Mouse (Mus musculus) ES-E14 (cell line): Measurements from ENCODE around the gene Fmc1. TPM values are rescaled to one million over a fixed set of nuclear protein-coding genes. Genes with fewer than 3 reads are reported as not detected.

Experiments used
- DNase-seq: peaks from one replicate; pipeline ENCODE4 v3.0.0-alpha.2; 2013; ENCODE audit warnings: low read depth, low spot score
- H3K27ac ChIP-seq: 2 replicates; pipeline ENCODE4 v1.5.1; 2012; ENCODE audit warnings: low read depth, mild to moderate bottlenecking, low read length, moderate library complexity, mixed read lengths; ENCODE audit not compliant: poor library complexity, insufficient read depth, severe bottlenecking
- H3K36me3 ChIP-seq: 2 replicates; pipeline ENCODE4 v1.6.1; 2012; ENCODE audit warnings: mild to moderate bottlenecking, low read length, moderate library complexity, mixed read lengths; ENCODE audit not compliant: control insufficient read depth, poor library complexity, insufficient read depth, severe bottlenecking
- H3K4me1 ChIP-seq, 2 experiments: fragments of 150-350 bp in 1 of 2; sonication (generic) in 1 of 2; 2 replicates each; pipeline ENCODE4 v1.6.1; 2012; ENCODE audit warnings: low read length in 2 of 2, mild to moderate bottlenecking in 1 of 2, mixed read lengths in 1 of 2; ENCODE audit not compliant: control insufficient read depth in 2 of 2, insufficient read depth in 2 of 2, poor library complexity in 1 of 2
- H3K4me3 ChIP-seq, 2 experiments: fragments of 150-350 bp in 1 of 2; sonication (generic) in 1 of 2; 2 replicates each; pipeline ENCODE4 v1.5.1; 2012; ENCODE audit warnings: low read length in 2 of 2, low read depth in 1 of 2, mild to moderate bottlenecking in 1 of 2, mixed read lengths in 1 of 2; ENCODE audit not compliant: insufficient read depth in 1 of 2, poor library complexity in 1 of 2, severe bottlenecking in 1 of 2
- H3K9ac ChIP-seq: 2 replicates; pipeline ENCODE4 v1.6.1; 2012; ENCODE audit warnings: low read depth, mild to moderate bottlenecking, low read length, mixed read lengths; ENCODE audit not compliant: poor library complexity, insufficient read depth, severe bottlenecking
- H3K9me3 ChIP-seq: fragments of 150-350 bp; sonication (generic); 2 replicates; pipeline ENCODE4 v1.6.1; 2012; ENCODE audit warnings: low read depth, mild to moderate bottlenecking, low read length; ENCODE audit not compliant: control insufficient read depth, insufficient read depth
- CHD2 ChIP-seq: IDR thresholded peaks from 2 replicates; pipeline ENCODE4 v1.6.1; 2014; ENCODE audit warnings: mild to moderate bottlenecking, low read depth, low read length, inconsistent platforms
- HCFC1 ChIP-seq: IDR thresholded peaks from 2 replicates; pipeline ENCODE4 v1.6.1; 2012; ENCODE audit warnings: low read length, inconsistent platforms, borderline replicate concordance; ENCODE audit not compliant: insufficient read depth
- MAFK ChIP-seq: IDR thresholded peaks from 2 replicates; pipeline ENCODE4 v1.6.1; 2014; ENCODE audit warnings: mild to moderate bottlenecking, low read depth, low read length, inconsistent platforms; ENCODE audit not compliant: insufficient read depth
- ZC3H11A ChIP-seq: IDR thresholded peaks from 2 replicates; pipeline ENCODE4 v1.6.1; 2012; ENCODE audit warnings: low read depth, mild to moderate bottlenecking, inconsistent platforms, low read length, borderline replicate concordance
- ZNF384 ChIP-seq: IDR thresholded peaks from 2 replicates; pipeline ENCODE4 v1.6.1; 2012; ENCODE audit warnings: low read depth, low read length, inconsistent platforms
- in situ Hi-C, 2 experiments: fragments of 600-800 bp; cut with MboI; formaldehyde crosslinking; loops; one replicate each; pipeline ENCODE4 v1.15.1; 2025; ENCODE audit warnings: low sequenced_read_pairs in 2 of 2, inconsistent platforms in 1 of 2; ENCODE audit not compliant: unreplicated experiment in 2 of 2
- total RNA-seq: library from RNA; depleted of rRNA; stranded (reverse); fragments of 300-350 nt; gene quantifications from 2 replicates; pipeline ENCODE4 v1.2.3, GENCODE M21; 2012; rRNA removed

The Fmc1 gene
- total RNA-seq, 1 experiment, result 48.0 TPM

DNA sequence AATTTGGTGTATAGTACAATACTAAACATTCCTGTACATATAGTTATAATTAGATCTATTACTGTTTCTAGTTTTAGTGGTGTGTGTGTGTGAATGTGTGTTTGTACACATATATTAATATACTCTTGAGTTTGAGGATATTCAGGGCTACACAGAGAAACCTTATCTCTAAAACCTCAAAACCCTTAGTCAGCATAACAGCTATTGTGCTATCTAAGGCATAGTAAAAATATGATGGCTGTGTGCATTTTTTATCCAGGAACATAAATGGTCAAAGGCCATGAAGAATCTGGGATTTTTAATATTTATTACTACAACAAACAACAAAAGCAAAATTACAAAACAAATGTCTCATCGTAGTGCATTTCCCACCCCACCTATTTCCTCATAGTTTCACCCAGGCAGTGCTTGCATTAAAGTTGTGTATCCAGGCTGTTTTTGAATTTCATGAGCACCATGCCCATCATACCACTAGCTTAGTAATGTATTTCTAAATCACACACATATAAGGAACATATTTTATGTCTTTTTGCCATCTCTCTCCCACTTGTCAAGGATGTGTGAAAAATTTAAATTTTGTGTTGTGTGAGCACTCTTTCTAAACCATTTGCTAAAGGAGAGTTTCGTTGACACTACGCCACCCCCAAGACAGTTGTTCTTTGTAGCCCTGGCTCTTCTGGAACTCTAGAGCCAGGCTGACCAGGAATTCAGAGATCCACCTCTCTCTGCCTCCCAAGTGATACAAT lies 47.0 kb downstream of the Fmc1 start:
- Histone ChIP-seq H3K4me1 (no peaks in the 10 kb centered on the region), H3K27ac (no peak overlapping the region), H3K9ac (no peak overlapping the region), H3K36me3 (peaks cover 6% of the 10 kb centered on the region), H3K4me3 (no peak overlapping the region), H3K9me3 (no peaks in the 10 kb centered on the region)
- in situ Hi-C loops, result no loop called here
- no peak for DNase-seq
- no peak for TF ChIP-seq CHD2
- peak; percentile 76 for TF ChIP-seq MAFK
- TF ChIP-seq ZC3H11A, result no peak
- TF ChIP-seq ZNF384, result no peak

DNA sequence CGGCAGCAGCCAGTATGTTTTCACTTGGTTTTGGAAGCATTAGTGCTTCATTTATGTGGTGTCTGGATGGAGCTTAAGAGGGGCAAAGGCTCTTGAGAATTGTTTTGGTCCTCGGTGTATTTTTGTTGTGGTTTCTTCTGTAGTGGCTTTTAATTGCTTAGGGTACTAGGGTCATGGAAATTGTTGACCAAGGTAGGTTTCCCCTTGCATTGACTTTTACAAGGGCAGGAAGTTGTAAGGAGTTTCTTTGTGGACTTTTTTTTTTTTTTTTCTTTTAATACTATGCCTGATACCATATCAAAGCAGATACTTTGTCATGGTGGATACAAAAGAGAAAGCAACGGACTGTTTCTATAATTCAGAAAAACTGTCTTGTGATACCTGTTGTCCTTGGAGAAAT lies 48.4 kb downstream of the Fmc1 start:
- no peak overlapping the region for H3K4me3 ChIP-seq
- no peak overlapping the region for H3K9ac ChIP-seq
- peaks cover 14% of the 10 kb centered on the region for H3K36me3 ChIP-seq
- no peaks in the 10 kb centered on the region for H3K9me3 ChIP-seq
- DNase-seq, result no peak
- in situ Hi-C loops, result no loop called here
- no peak overlapping the region for H3K27ac ChIP-seq
- H3K4me1 ChIP-seq, result no peaks in the 10 kb centered on the region
- no peak for TF ChIP-seq ZC3H11A
- TF ChIP-seq ZNF384, result no peak
- no peak for TF ChIP-seq HCFC1
- TF ChIP-seq MAFK, result no peak

Other genes with a start within 250 kb of the Fmc1 start
- gene Zc3hav1l, start 234.2 kb upstream of the Fmc1 start, total RNA-seq, result 2.6 and 3.8 TPM in 2 replicates
- 12.2 and 20.6 TPM in 2 replicates for gene Zc3hav1, start 178.9 kb upstream of the Fmc1 start, total RNA-seq
- 3.5 and 4.2 TPM in 2 replicates for gene Ttc26, start 152.0 kb upstream of the Fmc1 start, total RNA-seq
- gene Ubn2, start 99.6 kb upstream of the Fmc1 start, total RNA-seq, result 18.5 and 21.7 TPM in 2 replicates
- gene Luc7l2, start 17.8 kb downstream of the Fmc1 start, total RNA-seq, result 94.1 and 99.5 TPM in 2 replicates
- 3.2 and 4.7 TPM in 2 replicates for gene Klrg2, start 103.7 kb downstream of the Fmc1 start, total RNA-seq
- gene Clec2l, start 129.6 kb downstream of the Fmc1 start, total RNA-seq, result 1.3 and 1.4 TPM in 2 replicates